Mouse (Mus musculus): ENCODE data around the gene Fmnl1. TPM values are rescaled to one million over a fixed set of nuclear protein-coding genes. Genes with fewer than 3 reads are reported as not detected.

The Fmnl1 gene
- total RNA-seq, 1 experiment from 2014 or later: 62.4 TPM

DNA sequence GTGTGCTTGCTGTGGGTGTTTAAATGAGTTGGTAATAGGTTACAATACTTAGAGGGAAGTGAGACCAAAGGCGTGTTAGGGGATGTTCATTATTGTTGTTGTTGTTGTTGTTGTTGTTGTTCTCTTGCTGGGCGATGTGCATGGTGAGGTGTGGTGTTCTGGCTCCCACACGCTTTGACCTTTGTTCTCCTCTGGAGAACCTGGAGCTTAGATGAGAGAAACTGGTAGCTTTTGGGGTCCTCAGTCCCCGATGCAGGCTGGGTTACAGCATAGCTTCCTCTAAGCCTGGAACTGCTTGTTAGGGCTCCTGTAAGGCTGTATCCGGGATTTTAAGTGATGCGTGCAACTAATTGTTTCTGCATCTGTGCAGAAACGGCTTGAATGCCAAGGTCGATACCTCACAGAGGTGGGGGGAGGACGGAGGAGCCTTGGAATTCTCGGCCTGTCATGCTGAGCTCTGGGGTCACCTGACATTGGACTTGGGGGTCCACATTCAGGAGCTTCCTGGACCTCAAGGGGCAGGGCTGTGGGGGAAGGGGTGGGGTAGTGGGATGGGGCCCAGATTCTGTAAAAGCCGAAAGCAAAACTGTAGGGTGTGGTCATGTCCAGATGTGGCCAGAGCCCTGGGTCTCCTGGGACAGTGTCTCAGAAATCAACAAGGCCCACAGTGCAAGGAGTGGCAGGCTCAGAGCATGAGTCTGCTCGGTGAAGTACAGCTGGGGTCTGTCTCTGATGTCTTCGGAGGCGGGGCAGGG, 5.0 kb downstream of the Fmnl1 start:
- ATAC-seq (replicated peaks in 1 of 2; ENCODE audit: insufficient read depth in 1 of 2, low FRiP score in 2 of 2, low TSS enrichment in 1 of 2, low read depth in 1 of 2, poor library complexity in 2 of 2, severe bottlenecking in 2 of 2): no peak

DNA sequence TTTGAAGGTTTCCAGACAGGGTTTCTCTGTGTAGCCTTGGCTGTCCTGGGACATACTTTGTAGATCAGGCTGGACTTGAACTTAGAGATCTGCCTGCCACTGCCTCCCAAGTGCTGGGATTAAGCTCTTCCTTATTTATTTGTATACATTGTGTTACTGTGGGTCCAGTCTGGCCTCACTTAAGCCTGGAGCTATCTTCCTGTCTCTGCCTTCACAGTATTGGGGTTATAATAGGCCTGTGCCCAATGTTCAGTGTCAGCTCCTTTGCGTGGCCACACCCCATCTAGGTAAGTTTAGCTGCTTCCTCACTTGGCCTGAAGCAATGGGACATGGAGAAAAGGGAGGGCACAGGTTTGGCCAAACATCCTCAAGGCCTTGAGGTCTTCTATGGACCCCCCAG, 5.6 kb downstream of the Fmnl1 start:
- no peak for ATAC-seq (replicated peaks in 1 of 2; ENCODE audit: insufficient read depth in 1 of 2, low FRiP score in 2 of 2, low TSS enrichment in 1 of 2, low read depth in 1 of 2, poor library complexity in 2 of 2, severe bottlenecking in 2 of 2)

DNA sequence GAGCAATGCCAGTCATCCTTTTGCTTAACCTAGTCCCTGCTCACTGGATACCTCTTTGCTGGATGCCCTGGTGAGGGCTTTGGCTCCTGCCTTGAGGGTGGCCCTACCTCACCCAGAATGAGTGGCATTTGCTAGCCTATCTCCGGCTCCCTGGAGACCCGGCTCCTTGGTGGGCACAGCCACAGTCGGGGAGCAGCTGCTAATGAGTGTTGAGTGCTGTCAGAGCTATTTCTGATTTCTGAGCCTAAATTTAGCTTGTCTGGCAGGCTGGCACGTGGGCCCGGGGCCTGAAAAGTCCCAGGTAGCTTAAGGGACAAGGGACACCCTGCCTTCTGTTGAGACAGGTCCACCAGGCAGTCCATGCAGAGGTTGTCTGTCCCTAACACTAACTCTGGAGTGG, 6.3 kb downstream of the Fmnl1 start:
- no peak for ATAC-seq (replicated peaks in 1 of 2; ENCODE audit: insufficient read depth in 1 of 2, low FRiP score in 2 of 2, low TSS enrichment in 1 of 2, low read depth in 1 of 2, poor library complexity in 2 of 2, severe bottlenecking in 2 of 2)

DNA sequence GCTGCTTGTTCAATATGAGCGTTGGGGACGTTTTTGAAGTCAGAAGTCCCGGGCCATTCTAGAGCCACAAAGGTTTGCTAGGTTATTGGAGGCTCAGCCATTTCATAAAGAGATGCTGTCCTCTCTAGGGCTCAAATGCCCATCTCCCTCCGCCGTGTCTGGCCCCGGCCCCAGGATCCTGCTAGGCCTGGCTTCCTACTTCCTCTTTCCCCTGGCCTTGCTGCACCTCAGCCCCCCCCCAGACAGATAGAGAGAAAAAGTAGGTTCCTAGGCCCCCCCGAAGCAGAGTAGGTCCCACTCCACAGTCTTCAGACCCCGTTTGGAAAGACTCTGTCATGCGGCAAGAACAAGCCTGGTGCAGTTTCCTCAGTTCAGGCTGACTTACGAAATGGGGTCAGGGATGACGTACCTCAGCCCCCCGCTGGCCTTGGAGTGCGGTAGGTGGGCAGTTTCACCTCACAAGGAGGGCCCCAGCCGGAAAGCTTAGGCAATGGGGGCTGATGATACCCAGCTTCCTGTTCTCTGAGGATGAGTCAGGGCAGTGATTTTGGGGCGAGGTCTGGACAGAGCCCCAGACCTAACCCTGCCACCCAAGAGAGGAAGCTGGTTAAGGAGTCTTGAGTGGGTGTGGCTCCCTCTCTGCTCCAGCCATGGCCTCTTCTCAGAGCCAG, 7.0 kb downstream of the Fmnl1 start:
- peak; percentile 28 to 57 for ATAC-seq (replicated peaks in 1 of 2; ENCODE audit: insufficient read depth in 1 of 2, low FRiP score in 2 of 2, low TSS enrichment in 1 of 2, low read depth in 1 of 2, poor library complexity in 2 of 2, severe bottlenecking in 2 of 2)

DNA sequence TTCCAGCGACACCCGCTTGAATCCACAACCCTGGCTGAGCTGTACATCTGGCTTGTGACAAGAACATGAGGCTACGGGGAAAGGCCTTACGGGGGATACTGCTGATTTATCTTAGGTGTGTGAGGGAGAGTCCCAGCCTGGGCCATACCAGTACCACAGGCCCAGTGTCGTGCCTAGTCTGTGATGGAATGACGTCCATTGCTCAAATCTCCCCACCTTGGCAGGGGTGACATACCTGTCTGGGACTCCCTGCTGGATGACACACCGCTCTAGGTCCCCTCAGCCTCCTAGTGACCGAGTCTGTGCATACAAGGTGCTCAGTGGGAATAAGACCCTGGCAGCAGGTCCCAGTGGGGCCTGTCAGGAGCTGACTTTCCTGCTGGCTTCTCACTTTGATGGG, 7.8 kb downstream of the Fmnl1 start:
- no peak for ATAC-seq (replicated peaks in 1 of 2; ENCODE audit: insufficient read depth in 1 of 2, low FRiP score in 2 of 2, low TSS enrichment in 1 of 2, low read depth in 1 of 2, poor library complexity in 2 of 2, severe bottlenecking in 2 of 2)

DNA sequence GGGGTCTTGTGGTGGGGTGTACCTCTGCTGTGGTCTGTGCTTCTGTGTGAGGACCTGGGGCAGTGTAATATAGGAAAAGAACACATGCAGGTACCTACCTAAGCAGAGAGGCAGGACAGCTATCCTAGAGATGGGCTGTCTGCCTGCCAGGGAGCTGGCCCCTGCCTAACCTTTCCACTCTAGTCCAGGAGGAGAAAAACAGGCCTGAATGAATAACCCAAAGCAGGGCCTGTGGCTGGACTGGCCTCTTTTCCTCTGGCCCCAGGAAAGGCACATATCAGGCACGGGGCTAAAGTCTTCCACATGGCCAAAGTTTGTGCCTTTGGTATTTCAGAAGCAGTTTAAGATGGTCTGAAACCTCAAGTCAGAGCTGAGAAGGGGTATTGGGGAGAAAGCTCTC, 9.5 kb downstream of the Fmnl1 start:
- no peak for ATAC-seq (replicated peaks in 1 of 2; ENCODE audit: insufficient read depth in 1 of 2, low FRiP score in 2 of 2, low TSS enrichment in 1 of 2, low read depth in 1 of 2, poor library complexity in 2 of 2, severe bottlenecking in 2 of 2)

DNA sequence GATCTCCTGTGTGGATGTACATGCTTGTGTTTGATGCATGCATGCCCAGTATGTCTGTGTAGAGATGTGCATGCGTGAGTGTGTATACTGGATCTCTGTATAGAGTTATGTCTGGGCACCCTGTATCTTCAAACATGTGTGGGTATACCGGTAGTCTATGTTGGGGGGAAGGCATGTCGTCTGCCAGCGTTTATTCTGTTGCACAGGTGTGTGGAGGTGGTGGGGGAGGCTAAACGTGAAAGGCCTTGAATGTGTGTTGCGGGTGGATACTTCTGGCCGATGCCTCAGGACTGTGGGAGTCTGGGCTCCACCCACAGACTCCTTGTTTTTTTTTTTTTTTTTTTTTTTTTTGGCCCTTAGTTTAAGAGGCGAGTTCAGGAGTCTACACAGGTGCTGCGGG, 10.4 kb downstream of the Fmnl1 start:
- no peak for ATAC-seq (replicated peaks in 1 of 2; ENCODE audit: insufficient read depth in 1 of 2, low FRiP score in 2 of 2, low TSS enrichment in 1 of 2, low read depth in 1 of 2, poor library complexity in 2 of 2, severe bottlenecking in 2 of 2)

DNA sequence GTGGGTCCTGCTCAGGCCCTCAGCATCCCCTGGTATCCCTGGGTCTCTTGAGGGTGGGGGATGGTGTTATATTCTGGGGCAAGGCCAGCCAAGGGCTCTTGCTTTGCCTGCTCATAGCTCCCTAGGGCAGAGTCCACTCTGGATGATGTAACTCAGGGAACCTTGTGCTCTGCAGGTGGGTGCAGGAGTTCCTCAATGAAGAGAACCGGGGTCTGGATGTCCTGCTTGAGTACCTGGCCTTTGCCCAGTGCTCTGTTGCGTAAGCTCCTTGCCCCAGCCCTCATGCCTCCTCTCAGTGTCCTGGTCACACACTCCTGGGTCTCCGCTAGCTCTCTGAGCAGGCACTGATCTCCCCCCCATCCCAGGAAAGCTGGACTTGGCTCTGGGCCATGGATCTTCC, 11.0 kb downstream of the Fmnl1 start:
- ATAC-seq (replicated peaks in 1 of 2; ENCODE audit: insufficient read depth in 1 of 2, low FRiP score in 2 of 2, low TSS enrichment in 1 of 2, low read depth in 1 of 2, poor library complexity in 2 of 2, severe bottlenecking in 2 of 2): no peak

DNA sequence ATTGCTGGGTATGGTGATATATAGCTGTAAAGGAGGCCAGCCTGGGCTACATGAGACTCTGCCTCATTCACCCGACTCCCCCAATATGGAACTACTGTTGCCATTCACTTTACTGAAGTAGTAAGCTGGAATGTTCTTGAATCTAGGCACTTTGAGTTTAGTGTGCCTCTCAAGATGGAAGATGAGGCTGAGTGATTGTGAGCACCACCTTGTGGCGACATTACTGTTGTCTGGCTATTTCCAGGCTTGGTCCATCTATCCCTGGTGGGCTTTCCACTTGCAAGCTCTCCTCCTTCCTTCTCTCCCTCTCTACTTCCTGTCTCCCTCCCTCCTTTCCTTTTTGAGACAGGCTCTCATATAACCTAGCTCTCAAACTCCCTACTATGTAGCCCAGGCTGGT, 14.0 kb downstream of the Fmnl1 start:
- ATAC-seq (replicated peaks in 1 of 2; ENCODE audit: insufficient read depth in 1 of 2, low FRiP score in 2 of 2, low TSS enrichment in 1 of 2, low read depth in 1 of 2, poor library complexity in 2 of 2, severe bottlenecking in 2 of 2): peak; percentile 50 to 53; a peak in 2 of 4 replicates

DNA sequence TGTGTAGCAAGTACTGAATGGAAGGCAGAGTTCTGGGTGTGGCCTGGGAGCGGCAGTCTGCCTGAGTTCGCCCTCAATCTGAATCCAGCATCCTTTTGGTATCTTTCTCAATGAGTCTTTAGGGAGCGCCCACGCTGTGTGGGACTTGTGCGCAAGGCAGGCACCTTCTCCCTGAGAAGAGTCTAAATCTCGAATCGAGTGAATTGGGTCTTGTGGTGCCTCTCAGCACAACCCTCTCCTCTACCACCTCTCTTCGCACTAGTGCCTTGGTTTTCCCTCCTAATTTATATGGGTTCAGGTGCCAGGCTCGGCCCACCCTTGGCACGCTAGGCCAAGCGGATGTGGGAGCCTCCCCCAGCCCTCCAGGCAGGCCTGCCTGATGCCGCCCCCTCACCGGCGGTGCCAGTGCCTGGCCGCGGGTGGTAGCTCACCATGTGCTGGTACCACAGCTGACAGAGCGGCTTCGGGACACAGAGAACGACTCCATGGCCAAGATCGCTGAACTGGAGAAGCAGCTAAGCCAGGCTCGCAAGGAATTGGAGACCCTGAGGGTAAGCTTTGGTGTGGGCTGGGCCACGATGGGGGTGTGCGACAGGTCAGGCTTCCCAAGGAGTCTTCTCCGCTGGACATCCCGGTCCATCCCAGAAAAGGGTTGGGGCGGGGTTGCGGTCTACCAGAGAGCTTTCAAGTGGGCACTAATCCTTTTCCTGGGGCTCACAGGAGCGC, 21.5 kb downstream of the Fmnl1 start:
- no peak for ATAC-seq (replicated peaks in 1 of 2; ENCODE audit: insufficient read depth in 1 of 2, low FRiP score in 2 of 2, low TSS enrichment in 1 of 2, low read depth in 1 of 2, poor library complexity in 2 of 2, severe bottlenecking in 2 of 2)

DNA sequence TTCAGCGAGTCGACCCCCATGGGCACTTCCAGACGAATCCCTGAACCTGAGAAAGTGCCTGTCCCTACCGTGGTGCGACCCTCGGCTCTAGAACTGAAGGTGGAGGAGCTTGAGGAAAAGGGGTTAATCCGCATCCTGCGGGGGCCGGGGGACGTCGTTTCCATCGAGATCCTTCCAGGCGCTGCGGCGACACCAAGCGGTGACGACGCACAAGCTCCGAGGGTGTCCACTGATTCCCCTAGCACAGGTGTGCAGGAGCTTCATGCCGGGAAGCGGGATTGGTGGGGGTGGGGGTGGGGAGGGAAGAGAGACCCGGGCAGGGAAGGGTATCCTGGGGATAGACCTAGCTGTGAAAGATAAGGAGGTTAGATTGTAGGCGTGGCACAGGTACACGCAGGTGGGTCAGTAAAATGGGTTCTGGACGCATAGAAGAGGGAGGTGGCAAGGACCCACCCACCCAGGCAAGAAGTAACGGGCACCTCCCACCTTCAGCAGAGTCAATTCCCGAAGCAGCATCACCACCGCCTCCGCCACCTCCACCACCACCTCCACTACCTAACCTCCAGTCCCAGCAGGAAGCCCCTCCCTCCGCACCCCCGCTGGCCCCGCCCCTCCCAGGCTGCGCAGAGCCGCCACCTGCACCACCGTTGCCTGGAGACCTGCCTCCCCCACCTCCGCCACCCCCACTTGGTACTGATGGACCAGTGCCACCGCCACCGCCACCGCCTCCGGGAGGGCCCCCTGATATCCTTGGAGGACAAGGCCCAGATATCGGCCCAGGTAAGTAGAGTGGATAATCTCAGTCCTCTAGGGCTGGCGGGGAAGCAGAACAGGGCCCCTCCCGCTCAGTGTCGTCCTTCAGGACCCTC, 22.3 kb downstream of the Fmnl1 start:
- no peak for ATAC-seq (replicated peaks in 1 of 2; ENCODE audit: insufficient read depth in 1 of 2, low FRiP score in 2 of 2, low TSS enrichment in 1 of 2, low read depth in 1 of 2, poor library complexity in 2 of 2, severe bottlenecking in 2 of 2)

DNA sequence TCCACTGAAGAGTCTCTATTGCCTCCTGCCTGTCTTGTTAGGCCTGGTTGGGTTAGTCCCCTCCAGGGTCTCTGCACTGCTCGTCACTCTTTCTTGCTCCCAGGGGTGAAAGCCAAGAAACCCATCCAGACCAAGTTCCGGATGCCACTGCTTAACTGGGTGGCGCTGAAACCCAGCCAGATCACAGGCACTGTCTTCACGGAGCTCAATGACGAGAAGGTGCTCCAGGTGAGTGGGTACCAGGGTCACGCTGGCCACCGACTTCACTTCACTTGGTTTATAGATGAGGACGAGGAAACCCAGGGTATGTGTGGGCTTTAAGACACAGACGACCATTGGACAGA, 22.9 kb downstream of the Fmnl1 start:
- ATAC-seq (replicated peaks in 1 of 2; ENCODE audit: insufficient read depth in 1 of 2, low FRiP score in 2 of 2, low TSS enrichment in 1 of 2, low read depth in 1 of 2, poor library complexity in 2 of 2, severe bottlenecking in 2 of 2): no peak

DNA sequence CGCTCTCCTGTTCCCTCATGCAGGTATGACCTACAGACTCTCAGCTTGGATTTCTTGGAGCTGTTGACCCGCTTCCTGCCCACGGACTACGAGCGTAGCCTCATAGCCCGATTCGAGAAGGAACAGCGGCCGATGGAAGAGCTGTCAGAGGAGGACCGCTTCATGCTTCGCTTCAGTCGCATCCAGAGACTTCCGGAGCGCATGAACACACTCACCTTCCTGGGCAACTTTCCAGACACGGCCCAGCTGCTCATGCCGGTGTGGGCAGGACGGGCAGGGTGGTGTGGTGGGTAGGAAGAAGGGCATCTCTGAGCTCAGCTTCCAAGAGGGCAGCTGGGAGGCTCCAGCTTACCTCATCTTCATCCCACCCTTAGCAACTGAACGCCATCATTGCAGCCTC, 24.3 kb downstream of the Fmnl1 start:
- ATAC-seq (replicated peaks in 1 of 2; ENCODE audit: insufficient read depth in 1 of 2, low FRiP score in 2 of 2, low TSS enrichment in 1 of 2, low read depth in 1 of 2, poor library complexity in 2 of 2, severe bottlenecking in 2 of 2): no peak

DNA sequence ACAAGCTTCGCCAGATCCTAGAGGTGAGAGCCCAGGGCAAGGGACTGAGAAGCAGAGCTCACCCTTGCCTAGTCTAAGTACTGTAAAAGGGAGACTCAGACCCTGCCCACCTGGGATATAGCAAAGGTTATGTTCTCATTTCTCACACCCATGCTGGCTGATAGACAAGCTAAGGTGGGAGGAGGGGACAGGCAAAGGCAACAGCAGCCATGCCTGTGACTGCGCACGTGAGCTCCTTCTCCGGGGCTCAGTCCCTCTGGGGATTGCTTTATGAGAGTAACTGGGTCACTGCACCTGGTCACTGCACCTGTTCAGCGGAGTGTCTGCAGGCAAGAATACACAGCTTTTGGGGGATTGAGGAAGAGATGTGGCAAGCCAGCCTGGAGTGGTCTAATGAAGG, 24.7 kb downstream of the Fmnl1 start:
- no peak for ATAC-seq (replicated peaks in 1 of 2; ENCODE audit: insufficient read depth in 1 of 2, low FRiP score in 2 of 2, low TSS enrichment in 1 of 2, low read depth in 1 of 2, poor library complexity in 2 of 2, severe bottlenecking in 2 of 2)

DNA sequence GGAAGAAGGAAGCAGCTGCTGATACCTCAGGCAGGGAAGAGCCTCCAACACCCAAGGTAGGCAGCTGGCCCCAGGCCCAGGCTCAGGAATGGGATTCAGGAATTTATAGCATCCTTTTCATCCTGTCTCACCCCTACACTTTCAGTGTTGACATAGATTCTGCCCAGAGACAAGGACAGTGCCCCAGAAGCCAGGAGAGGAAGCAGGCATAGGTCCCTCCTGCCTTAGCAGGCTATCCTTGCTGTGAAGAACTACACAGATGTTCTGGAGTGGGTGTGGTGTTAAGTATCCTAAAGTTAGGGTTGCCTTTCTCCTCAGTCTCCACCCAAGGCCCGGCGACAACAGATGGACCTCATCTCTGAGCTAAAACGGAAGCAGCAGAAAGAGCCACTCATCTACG, 26.4 kb downstream of the Fmnl1 start:
- no peak for ATAC-seq (replicated peaks in 1 of 2; ENCODE audit: insufficient read depth in 1 of 2, low FRiP score in 2 of 2, low TSS enrichment in 1 of 2, low read depth in 1 of 2, poor library complexity in 2 of 2, severe bottlenecking in 2 of 2)

DNA sequence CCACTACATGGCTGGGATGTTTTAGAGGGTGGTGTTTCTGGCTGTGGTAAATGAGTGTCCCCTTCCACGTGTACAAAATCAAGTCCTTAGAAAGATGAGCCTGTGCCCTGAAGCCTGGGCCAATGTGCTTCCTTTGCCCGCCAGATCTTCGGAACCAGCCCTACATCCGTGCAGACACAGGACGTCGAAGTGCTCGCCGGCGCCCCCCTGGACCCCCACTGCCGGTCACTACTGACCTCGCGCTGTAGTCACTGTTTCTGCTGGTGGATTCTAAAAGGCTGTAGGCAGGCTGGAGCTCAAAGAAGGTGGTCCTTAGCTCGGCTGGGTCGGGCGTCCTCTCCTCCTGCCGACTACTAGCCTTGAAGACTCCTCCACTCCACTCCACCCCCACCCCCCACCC, 27.4 kb downstream of the Fmnl1 start:
- no peak for ATAC-seq (replicated peaks in 1 of 2; ENCODE audit: insufficient read depth in 1 of 2, low FRiP score in 2 of 2, low TSS enrichment in 1 of 2, low read depth in 1 of 2, poor library complexity in 2 of 2, severe bottlenecking in 2 of 2)

DNA sequence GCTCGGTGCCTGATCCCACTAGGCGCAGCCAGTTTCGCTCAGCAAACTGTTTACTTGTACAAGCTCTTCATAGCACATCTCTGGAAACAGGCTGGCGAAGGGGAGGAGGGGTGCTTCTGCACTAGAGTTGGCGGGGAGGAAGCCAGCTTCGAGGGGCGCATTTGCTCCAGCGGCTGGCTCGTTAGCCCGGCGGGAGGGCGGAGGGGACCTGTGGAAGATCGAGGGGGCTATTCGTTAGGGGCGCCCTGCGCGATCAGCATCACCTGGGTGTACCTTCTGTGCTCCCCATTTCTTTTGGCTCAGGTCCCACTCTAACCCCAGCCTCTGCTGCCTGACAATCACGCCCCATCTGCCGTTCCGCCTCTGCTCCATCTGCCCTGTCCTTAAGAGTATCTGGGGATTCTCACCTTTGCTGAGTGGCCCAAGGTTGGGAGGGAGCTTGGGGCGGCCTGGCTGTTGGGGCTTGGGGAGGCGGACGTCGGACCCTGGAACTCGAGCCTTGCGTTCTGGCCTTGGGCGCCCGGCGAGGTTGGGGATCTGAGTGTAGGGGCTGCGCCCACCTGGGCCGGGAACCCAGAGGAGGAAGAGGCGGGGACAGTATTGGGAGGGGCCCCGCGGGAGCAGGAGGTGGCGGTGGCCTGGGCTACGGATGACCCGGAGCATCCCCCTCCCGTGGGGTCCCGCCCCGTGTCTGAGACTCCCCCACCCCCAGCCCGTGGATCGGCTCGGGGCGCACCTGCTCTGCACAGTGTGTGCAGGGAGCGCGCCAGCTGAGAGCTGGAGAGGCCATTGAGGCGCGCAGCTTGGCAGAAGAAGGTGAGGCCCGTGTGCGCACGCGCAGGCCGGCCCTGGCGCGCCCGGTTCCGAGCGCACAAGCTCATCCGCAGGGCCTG, 28.2 kb downstream of the Fmnl1 start:
- no peak for ATAC-seq (replicated peaks in 1 of 2; ENCODE audit: insufficient read depth in 1 of 2, low FRiP score in 2 of 2, low TSS enrichment in 1 of 2, low read depth in 1 of 2, poor library complexity in 2 of 2, severe bottlenecking in 2 of 2)

Measured in hematopoietic stem cell, adult 5-6 weeks (primary cell).